Mouse (Mus musculus): ENCODE data around the gene Tex14.

Gene Tex14

GRCm38 (mm10) chr11:87581161-87581865 is 176.4 kb downstream of the Tex14 start:
- TF ChIP-seq GATA4 (IDR thresholded peaks at IDR 0.05; ENCODE audit: insufficient replicate concordance, low read length): no peak

- TF ChIP-seq GATA4 (IDR thresholded peaks at IDR 0.05; ENCODE audit: insufficient replicate concordance, low read length): no peak
Measured at GRCm38 (mm10) chr11:87581933-87582710, 177.3 kb downstream of the Tex14 start.

GRCm38 (mm10) chr11:87583291-87584034 is 178.6 kb downstream of the Tex14 start:
- no peak for TF ChIP-seq GATA4 (IDR thresholded peaks at IDR 0.05; ENCODE audit: insufficient replicate concordance, low read length)

- TF ChIP-seq GATA4 (IDR thresholded peaks at IDR 0.05; ENCODE audit: insufficient replicate concordance, low read length): no peak
Measured at GRCm38 (mm10) chr11:87584711-87585505, 180.0 kb downstream of the Tex14 start.

GRCm38 (mm10) chr11:87587211-87587874 is 182.5 kb downstream of the Tex14 start:
- no peak for TF ChIP-seq GATA4 (IDR thresholded peaks at IDR 0.05; ENCODE audit: insufficient replicate concordance, low read length)

GRCm38 (mm10) chr11:87589605-87590004 is 184.7 kb downstream of the Tex14 start:
- no peak for TF ChIP-seq GATA4 (IDR thresholded peaks at IDR 0.05; ENCODE audit: insufficient replicate concordance, low read length)

- no peak for TF ChIP-seq GATA4 (IDR thresholded peaks at IDR 0.05; ENCODE audit: insufficient replicate concordance, low read length)
Measured at GRCm38 (mm10) chr11:87590841-87591525, 186.1 kb downstream of the Tex14 start.

- peak; percentile 31; the same call in 1 of the 2 replicates for TF ChIP-seq GATA4 (IDR thresholded peaks at IDR 0.05; ENCODE audit: insufficient replicate concordance, low read length)
Measured at GRCm38 (mm10) chr11:87591526-87592353, 186.9 kb downstream of the Tex14 start, which contains the start of gene Mtmr4. TSS of gene Mtmr4 (plus strand) at chr11:87592162.

- no peak for TF ChIP-seq GATA4 (IDR thresholded peaks at IDR 0.05; ENCODE audit: insufficient replicate concordance, low read length)
Measured at GRCm38 (mm10) chr11:87592354-87592695, 187.5 kb downstream of the Tex14 start.

GRCm38 (mm10) chr11:87592713-87593598 is 188.1 kb downstream of the Tex14 start:
- TF ChIP-seq GATA4 (IDR thresholded peaks at IDR 0.05; ENCODE audit: insufficient replicate concordance, low read length): no peak

- TF ChIP-seq GATA4 (IDR thresholded peaks at IDR 0.05; ENCODE audit: insufficient replicate concordance, low read length): no peak
Measured at GRCm38 (mm10) chr11:87595327-87595841, 190.5 kb downstream of the Tex14 start.

- no peak for TF ChIP-seq GATA4 (IDR thresholded peaks at IDR 0.05; ENCODE audit: insufficient replicate concordance, low read length)
Measured at GRCm38 (mm10) chr11:87595976-87596375, 191.1 kb downstream of the Tex14 start.

Data from liver, adult (tissue).